Mouse (Mus musculus) CH12.LX (cell line): ENCODE measurements around the gene Slc38a5. TPM values are rescaled to one million over a fixed set of nuclear protein-coding genes. Genes with fewer than 3 reads are reported as not detected.

Experiments
- DNase-seq: peaks from one replicate; pipeline ENCODE4 v3.0.0-alpha.2; 2013; ENCODE audit errors: extremely low read depth
- H3K27ac ChIP-seq: 2 replicates; pipeline ENCODE4 v1.5.1; 2012; ENCODE audit warnings: low read depth, mild to moderate bottlenecking, control low read depth, moderate library complexity; ENCODE audit not compliant: insufficient read depth
- H3K27me3 ChIP-seq: replicated peaks from 2 replicates; pipeline ENCODE3; 2012; ENCODE audit warnings: inconsistent platforms
- H3K36me3 ChIP-seq, 2 experiments: replicated peaks in 1 of 2; 2 replicates each; pipeline versions ENCODE3 to v1.6.1; 2012; ENCODE audit warnings: inconsistent platforms in 1 of 2, low read length in 1 of 2, mild to moderate bottlenecking in 1 of 2, mixed read lengths in 1 of 2, moderate library complexity in 1 of 2; ENCODE audit not compliant: control insufficient read depth in 1 of 2, insufficient read depth in 1 of 2
- H3K4me1 ChIP-seq, 2 experiments: 2 replicates each; pipeline ENCODE4 v1.6.1; 2012; ENCODE audit warnings: inconsistent platforms in 1 of 2, moderate library complexity in 1 of 2; ENCODE audit not compliant: insufficient read depth in 2 of 2, control insufficient read depth in 1 of 2
- H3K4me2 ChIP-seq: 2 replicates; pipeline ENCODE4 v1.6.1; 2012; ENCODE audit warnings: low read depth, mild to moderate bottlenecking, control low read depth; ENCODE audit not compliant: poor library complexity, insufficient read depth, severe bottlenecking
- H3K4me3 ChIP-seq, 3 experiments: fragments of 150-350 bp in 1 of 3; sonication (generic) in 1 of 3; replicated peaks in 1 of 3; 2 replicates each; pipeline versions ENCODE3 to v1.5.1; 2011 to 2012; ENCODE audit warnings: low read depth in 2 of 3, low read length in 2 of 3, mild to moderate bottlenecking in 2 of 3, moderate library complexity in 2 of 3, control low read depth in 1 of 3, improper control_type of control experiment in 1 of 3, inconsistent platforms in 1 of 3, mixed read lengths in 1 of 3; ENCODE audit not compliant: poor library complexity in 1 of 3
- H3K79me2 ChIP-seq: replicated peaks from 2 replicates; pipeline ENCODE4 v1.6.1; 2012; ENCODE audit warnings: mild to moderate bottlenecking, moderate library complexity; ENCODE audit not compliant: control insufficient read depth, poor library complexity, insufficient read depth, severe bottlenecking; ENCODE audit errors: extremely low read depth
- H3K9ac ChIP-seq: 2 replicates; pipeline ENCODE4 v1.6.1; 2012; ENCODE audit warnings: low read depth, mild to moderate bottlenecking, control low read depth, moderate library complexity; ENCODE audit not compliant: insufficient read depth
- H3K9me3 ChIP-seq: replicated peaks from 2 replicates; pipeline ENCODE3; 2012; ENCODE audit warnings: low read length, inconsistent platforms, mixed read lengths
- CHD1 ChIP-seq: IDR thresholded peaks from 2 replicates; pipeline ENCODE4 v1.6.1; 2012; ENCODE audit warnings: low read depth, low read length, improper control_type of control experiment, inconsistent platforms
- CHD2 ChIP-seq: IDR thresholded peaks from 2 replicates; pipeline ENCODE4 v1.6.1; 2011; ENCODE audit warnings: low read length, improper control_type of control experiment
- E2F4 ChIP-seq: IDR thresholded peaks from 2 replicates; pipeline ENCODE4 v1.6.1; 2011; ENCODE audit warnings: low read depth, low read length, improper control_type of control experiment; ENCODE audit not compliant: insufficient replicate concordance
- ETS1 ChIP-seq: conservative IDR thresholded peaks from 2 replicates; pipeline ENCODE4 v1.6.1; 2012; ENCODE audit warnings: low read depth, mild to moderate bottlenecking, inconsistent platforms, low read length, improper control_type of control experiment, moderate library complexity
- GABPA ChIP-seq: IDR thresholded peaks from 2 replicates; pipeline ENCODE4 v1.6.1; 2012; ENCODE audit warnings: low read depth, low read length, improper control_type of control experiment, inconsistent platforms; ENCODE audit not compliant: insufficient replicate concordance
- HCFC1 ChIP-seq: IDR thresholded peaks from 2 replicates; pipeline ENCODE4 v1.6.1; 2012; ENCODE audit warnings: low read depth, mild to moderate bottlenecking, inconsistent platforms, low read length, improper control_type of control experiment
- JUN ChIP-seq: IDR thresholded peaks from 2 replicates; pipeline ENCODE4 v1.6.1; 2011; ENCODE audit warnings: low read depth, mild to moderate bottlenecking, low read length, improper control_type of control experiment, moderate library complexity; ENCODE audit not compliant: insufficient read depth
- JUND ChIP-seq: conservative IDR thresholded peaks from 2 replicates; pipeline ENCODE4 v1.6.1; 2011; ENCODE audit warnings: low read depth, low read length, improper control_type of control experiment
- MAX ChIP-seq: IDR thresholded peaks from 2 replicates; pipeline ENCODE4 v1.6.1; 2011; ENCODE audit warnings: low read length, improper control_type of control experiment
- MEF2A ChIP-seq: IDR thresholded peaks from 2 replicates; pipeline ENCODE4 v1.6.1; 2014; ENCODE audit warnings: low read depth, mild to moderate bottlenecking, inconsistent platforms, low read length, improper control_type of control experiment, borderline replicate concordance
- NRF1 ChIP-seq: IDR thresholded peaks from 2 replicates; pipeline ENCODE4 v1.6.1; 2014; ENCODE audit warnings: low read depth, mild to moderate bottlenecking, inconsistent platforms, low read length, improper control_type of control experiment, moderate library complexity
- POLR2A ChIP-seq: IDR thresholded peaks from 2 replicates; pipeline ENCODE4 v1.6.1; 2011; ENCODE audit warnings: low read depth, mild to moderate bottlenecking, improper control_type of control experiment, low read length
- RCOR1 ChIP-seq: conservative IDR thresholded peaks from 2 replicates; pipeline ENCODE4 v1.6.1; 2012; ENCODE audit warnings: low read depth, mild to moderate bottlenecking, inconsistent platforms, low read length, improper control_type of control experiment
- SMC3 ChIP-seq: IDR thresholded peaks from 2 replicates; pipeline ENCODE4 v1.6.1; 2011; ENCODE audit warnings: low read depth, low read length, improper control_type of control experiment
- TBP ChIP-seq: conservative IDR thresholded peaks from 2 replicates; pipeline ENCODE4 v1.6.1; 2011; ENCODE audit warnings: low read depth, low read length, improper control_type of control experiment
- TCF12 ChIP-seq: IDR thresholded peaks from 2 replicates; pipeline ENCODE4 v1.6.1; 2014; ENCODE audit warnings: low read depth, mild to moderate bottlenecking, inconsistent platforms, low read length, improper control_type of control experiment
- USF1 ChIP-seq: IDR thresholded peaks from 2 replicates; pipeline ENCODE4 v1.6.1; 2014; ENCODE audit warnings: low read depth, mild to moderate bottlenecking, inconsistent platforms, low read length, improper control_type of control experiment
- USF2 ChIP-seq: conservative IDR thresholded peaks from 2 replicates; pipeline ENCODE4 v1.6.1; 2011; ENCODE audit warnings: low read depth, low read length, improper control_type of control experiment
- ZC3H11A ChIP-seq: IDR thresholded peaks from 2 replicates; pipeline ENCODE4 v1.6.1; 2012; ENCODE audit warnings: low read depth, mild to moderate bottlenecking, inconsistent platforms, low read length, improper control_type of control experiment
- ZMIZ1 ChIP-seq: IDR thresholded peaks from 2 replicates; pipeline ENCODE4 v1.6.1; 2012; ENCODE audit warnings: low read depth, mild to moderate bottlenecking, inconsistent platforms, low read length, improper control_type of control experiment
- ZNF384 ChIP-seq: IDR thresholded peaks from 2 replicates; pipeline ENCODE4 v1.6.1; 2012; ENCODE audit warnings: low read depth, low read length, improper control_type of control experiment, inconsistent platforms
- dilution Hi-C: fragments of 300-500 bp; cut with MboI; formaldehyde crosslinking; loops from 2 replicates; pipeline ENCODE4 v1.14.3; 2020; ENCODE audit warnings: low sequenced_read_pairs; ENCODE audit not compliant: extremely low pct_unique_long_range_greater_than_20kb, extremely low pct_ligation_motif_present
- in situ Hi-C: fragments of 300-500 bp; cut with MboI; formaldehyde crosslinking; loops from 3 replicates; pipeline ENCODE4 v1.14.3; 2019; ENCODE audit warnings: low sequenced_read_pairs, low pct_ligation_motif_present, low pct_unique_long_range_greater_than_20kb, mixed read lengths
- polyA plus RNA-seq: library from polyadenylated mRNA; unstranded; fragments of >175 nt; gene quantifications from 2 replicates; pipeline ENCODE4 v1.2.1, GENCODE M21; 2012; ENCODE audit warnings: low read depth; ENCODE audit not compliant: insufficient read length
- total RNA-seq, 2 experiments: library from RNA; depleted of rRNA; stranded (reverse); fragments of 300-350 nt in 1 of 2; fragments of >200 nt in 1 of 2; gene quantifications; 2 replicates each; pipeline ENCODE4 v1.2.3; 2012 to 2014

The Slc38a5 gene
- total and polyA plus RNA-seq, 3 experiments: not detected

DNA sequence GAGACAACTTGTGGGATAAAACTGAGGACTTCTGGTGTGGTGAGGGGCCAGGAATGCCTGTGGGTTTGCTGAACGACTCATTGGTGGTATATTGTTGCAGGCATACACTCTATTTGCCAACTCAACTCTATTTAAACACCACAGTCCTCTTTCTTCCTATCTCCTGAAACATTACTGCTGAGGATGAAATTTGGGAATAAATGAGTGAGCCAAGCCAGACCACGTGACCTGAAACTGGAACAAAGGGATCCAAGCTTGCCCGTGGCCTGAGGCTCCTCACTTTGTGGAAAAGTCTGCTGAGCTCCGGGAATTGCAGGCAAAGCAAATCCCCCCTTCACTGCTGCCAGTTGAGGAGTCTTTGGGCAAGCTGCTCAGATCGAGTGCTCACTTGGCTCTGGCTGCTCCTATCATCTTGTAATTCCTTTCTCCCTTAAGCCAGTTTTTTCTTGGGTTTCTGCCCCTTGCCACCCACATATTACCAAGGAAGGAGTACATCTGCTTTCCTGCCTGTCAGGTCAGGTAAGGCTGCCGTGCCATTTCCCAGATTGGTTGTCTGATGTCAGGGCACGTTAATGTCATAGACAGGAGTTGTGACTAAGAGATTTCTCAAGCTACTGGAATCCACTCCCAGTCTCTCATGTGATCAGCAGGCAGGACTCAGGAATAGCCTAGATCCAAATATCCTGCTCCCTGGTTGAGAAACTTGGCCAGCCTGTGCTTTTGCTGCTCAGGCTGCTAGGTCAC lies 48.1 kb upstream of the Slc38a5 start:
- TF ChIP-seq MEF2A (no peak), ETS1 (no peak), RCOR1 (no peak), CHD2 (no peak), USF1 (no peak)
- Histone ChIP-seq H3K4me1 (peaks cover 0 to 10% of the 10 kb centered on the region in 2 experiments), H3K27ac (no peak overlapping the region), H3K4me3 (no peak overlapping the region), H3K27me3 (no peaks in the 10 kb centered on the region), H3K79me2 (no peaks in the 10 kb centered on the region), H3K4me2 (no peak overlapping the region), H3K9ac (no peak overlapping the region), H3K36me3 (no peaks in the 10 kb centered on the region), H3K9me3 (no peaks in the 10 kb centered on the region)
- no peak for DNase-seq
- in situ Hi-C loops (no loop called here), dilution Hi-C loops (no loop called here)

GRCm38 (mm10) chrX:8223473-8223872 lies 47.5 kb upstream of the Slc38a5 start:
- H3K9ac ChIP-seq: no peak overlapping the region
- H3K27me3 ChIP-seq: no peaks in the 10 kb centered on the region
- TF ChIP-seq CHD1 (no peak), E2F4 (no peak), MAX (no peak), ZMIZ1 (no peak), POLR2A (no peak), NRF1 (no peak), ETS1 (no peak), JUND (no peak), USF2 (no peak), ZNF384 (no peak), ZC3H11A (no peak), SMC3 (no peak), GABPA (no peak), TBP (no peak), MEF2A (no peak), HCFC1 (no peak), TCF12 (no peak), JUN (no peak)
- TF ChIP-seq, all 38 proteins: peak for 0
- dilution Hi-C loops (no loop called here), in situ Hi-C loops (no loop called here)
- Histone ChIP-seq H3K9me3 (no peaks in the 10 kb centered on the region), H3K4me3 (no peak overlapping the region), H3K4me2 (no peak overlapping the region), H3K4me1 (peaks cover 0 to 10% of the 10 kb centered on the region in 2 experiments), H3K36me3 (no peaks in the 10 kb centered on the region), H3K27ac (no peak overlapping the region), H3K79me2 (no peaks in the 10 kb centered on the region)
- no peak for DNase-seq
